Mouse (Mus musculus) kidney, embryonic 16.5 days (tissue): ENCODE results near the gene Gm11213. TPM values are rescaled to one million over a fixed set of nuclear protein-coding genes. Genes with fewer than 3 reads are reported as not detected.

ENCODE experiments used
- ATAC-seq: fragments of 200-750 bp; cut with Nextera tagmentation; 2 replicates; pipeline ENCODE4 v1.8.0; 2017; ENCODE audit warnings: moderate TSS enrichment; ENCODE audit not compliant: low FRiP score, low TSS enrichment
- H3K27ac ChIP-seq: fragments of 300-500 bp; sonication (generic); 2 replicates; pipeline ENCODE4 v1.5.1; 2014; ENCODE audit warnings: low read length
- H3K27me3 ChIP-seq: fragments of 300-500 bp; sonication (generic); 2 replicates; pipeline ENCODE4 v1.6.1; 2014; ENCODE audit warnings: low read length, control low read depth, mixed read lengths; ENCODE audit not compliant: insufficient read depth
- H3K36me3 ChIP-seq: fragments of 300-500 bp; sonication (generic); 2 replicates; pipeline ENCODE4 v1.6.1; 2014; ENCODE audit warnings: low read length, control low read depth, mixed read lengths; ENCODE audit not compliant: insufficient read depth
- H3K4me1 ChIP-seq: fragments of 300-500 bp; sonication (generic); 2 replicates; pipeline ENCODE4 v1.6.1; 2014; ENCODE audit warnings: low read length, control low read depth, mixed read lengths; ENCODE audit not compliant: insufficient read depth
- H3K4me2 ChIP-seq: fragments of 300-500 bp; sonication (generic); replicated peaks from 2 replicates; pipeline ENCODE4 v1.6.1; 2014; ENCODE audit warnings: low read depth, low read length
- H3K4me3 ChIP-seq: fragments of 300-500 bp; sonication (generic); 2 replicates; pipeline ENCODE4 v1.5.1; 2014; ENCODE audit warnings: mild to moderate bottlenecking, low read length
- H3K9ac ChIP-seq: fragments of 300-500 bp; sonication (generic); replicated peaks from 2 replicates; pipeline ENCODE4 v1.6.1; 2014; ENCODE audit warnings: low read length
- H3K9me3 ChIP-seq: fragments of 300-500 bp; sonication (generic); 2 replicates; pipeline ENCODE4 v1.6.1; 2016; ENCODE audit warnings: low read length, control low read depth
- WGBS: fragments of 180-500 bp; shearing (Covaris S2); extraction: QIAGEN DNeasy Blood & Tissue Kit; methylation state at CpG from one replicate; pipeline ENCODE4 v1.1.7; 2014; 5-methylcytosine and 5-hydroxymethylcytosine counted together
- polyA plus RNA-seq: library from polyadenylated mRNA; unstranded; fragments of >200 nt; fragmentation: Nextera tagmentation; extraction: Ambion mirVana; gene quantifications from 2 replicates; pipeline ENCODE4 v1.2.1, GENCODE M21; 2015

Gene Gm11213
- polyA plus RNA-seq, 1 experiment from 2014 or later, result not detected

- Histone ChIP-seq H3K9ac (no peak overlapping the region), H3K9me3 (no peaks in the 10 kb centered on the region), H3K4me2 (no peak overlapping the region), H3K27me3 (no peaks in the 10 kb centered on the region), H3K4me3 (no peak overlapping the region), H3K27ac (no peak overlapping the region), H3K4me1 (peaks cover 34% of the 10 kb centered on the region), H3K36me3 (no peaks in the 10 kb centered on the region)
- no peak for ATAC-seq
- 52% methylated on average over 7 of the region's 7 CpGs for WGBS
Observed at GRCm38 (mm10) chr4:63561861-63562675, 43.0 kb downstream of the Gm11213 start.

GRCm38 (mm10) chr4:63560079-63560478, 45.0 kb downstream of the Gm11213 start:
- H3K27ac ChIP-seq, result no peak overlapping the region

GRCm38 (mm10) chr4:63559127-63559697, 45.8 kb downstream of the Gm11213 start:
- H3K4me3 ChIP-seq, result peak overlapping the region; percentile 68
- no peaks in the 10 kb centered on the region for H3K9me3 ChIP-seq
- peak; percentile 12; the same call in 1 of the 2 replicates for ATAC-seq
- H3K27ac ChIP-seq, result peak overlapping the region; percentile 70; the same call in 1 of the 2 replicates
- H3K9ac ChIP-seq, result peak overlapping the region; percentile 82
- H3K27me3 ChIP-seq, result no peaks in the 10 kb centered on the region
- peaks cover 7% of the 10 kb centered on the region for H3K36me3 ChIP-seq
- H3K4me1 ChIP-seq, result peaks cover 40% of the 10 kb centered on the region
- peak overlapping the region; percentile 88 for H3K4me2 ChIP-seq
- WGBS, result 35% methylated on average over 9 of the region's 9 CpGs

More at GRCm38 (mm10) chr4:63560079-63560478, 45.0 kb downstream of the Gm11213 start:
- Histone ChIP-seq H3K36me3 (peaks cover 2% of the 10 kb centered on the region), H3K27me3 (no peaks in the 10 kb centered on the region), H3K9me3 (no peaks in the 10 kb centered on the region), H3K4me3 (no peak overlapping the region), H3K4me2 (no peak overlapping the region), H3K9ac (no peak overlapping the region), H3K4me1 (peaks cover 40% of the 10 kb centered on the region)
- ATAC-seq, result no peak
- WGBS, result 82% methylated on average over 8 of the region's 8 CpGs

GRCm38 (mm10) chr4:63558407-63559081, 46.5 kb downstream of the Gm11213 start, which contains the start of gene Tmem268:
Gene Tmem268 (plus strand): TSS chr4:63558781.
- Histone ChIP-seq H3K4me3 (peak within 1 kb of the TSS; percentile 68), H3K9me3 (no peaks in the 10 kb centered on the region), H3K27me3 (no peaks in the 10 kb centered on the region), H3K4me2 (peak within 1 kb of the TSS; percentile 88), H3K27ac (peak within 1 kb of the TSS; percentile 70), H3K4me1 (peaks cover 40% of the 10 kb centered on the region), H3K36me3 (peaks cover 10% of the 10 kb centered on the region), H3K9ac (peak within 1 kb of the TSS; percentile 82)
- under 1% methylated on average over 65 of the region's 81 CpGs for WGBS
- peak; percentile 66 for ATAC-seq

- H3K9me3 ChIP-seq, result no peaks in the 10 kb centered on the region
- peak overlapping the region; percentile 54 for H3K27ac ChIP-seq
- peak overlapping the region; percentile 88; the same call in 1 of the 2 replicates for H3K4me2 ChIP-seq
- H3K4me1 ChIP-seq, result peaks cover 40% of the 10 kb centered on the region
- peak; percentile 53 for ATAC-seq
- peak overlapping the region; percentile 82 for H3K9ac ChIP-seq
- H3K36me3 ChIP-seq, result peaks cover 17% of the 10 kb centered on the region
- WGBS, result 31% methylated on average over 16 of the region's 16 CpGs
- no peaks in the 10 kb centered on the region for H3K27me3 ChIP-seq
- H3K4me3 ChIP-seq, result no peak overlapping the region
Observed at GRCm38 (mm10) chr4:63557124-63558059, 47.7 kb downstream of the Gm11213 start.

GRCm38 (mm10) chr4:63556665-63557064, 48.4 kb downstream of the Gm11213 start:
- Histone ChIP-seq H3K4me2 (no peak overlapping the region), H3K4me1 (peaks cover 40% of the 10 kb centered on the region), H3K9ac (0 out of 2 replicates have a peak overlapping the region, but pooled peaks have one; percentile 27), H3K9me3 (no peaks in the 10 kb centered on the region), H3K27ac (peak overlapping the region; percentile 54; the same call in 1 of the 2 replicates), H3K27me3 (no peaks in the 10 kb centered on the region), H3K4me3 (no peak overlapping the region), H3K36me3 (peaks cover 24% of the 10 kb centered on the region)
- ATAC-seq, result no peak
- WGBS, result 62% methylated on average over 5 of the region's 5 CpGs

GRCm38 (mm10) chr4:63555111-63555510, 50.0 kb downstream of the Gm11213 start:
- Histone ChIP-seq H3K36me3 (peaks cover 35% of the 10 kb centered on the region), H3K9ac (no peak overlapping the region), H3K9me3 (no peaks in the 10 kb centered on the region), H3K4me2 (no peak overlapping the region), H3K27ac (no peak overlapping the region), H3K27me3 (no peaks in the 10 kb centered on the region), H3K4me1 (peaks cover 31% of the 10 kb centered on the region), H3K4me3 (no peak overlapping the region)
- WGBS, result 95% methylated on average over 2 of the region's 2 CpGs
- ATAC-seq, result no peak

GRCm38 (mm10) chr4:63554616-63555015, 50.4 kb downstream of the Gm11213 start:
- ATAC-seq, result no peak
- peaks cover 27% of the 10 kb centered on the region for H3K4me1 ChIP-seq
- no peak overlapping the region for H3K4me3 ChIP-seq
- H3K9ac ChIP-seq, result no peak overlapping the region
- H3K36me3 ChIP-seq, result peaks cover 36% of the 10 kb centered on the region
- no peak overlapping the region for H3K27ac ChIP-seq
- no peaks in the 10 kb centered on the region for H3K9me3 ChIP-seq
- H3K27me3 ChIP-seq, result no peaks in the 10 kb centered on the region
- no peak overlapping the region for H3K4me2 ChIP-seq
- 67% methylated on average over 3 of the region's 3 CpGs for WGBS
